Mouse (Mus musculus): ENCODE results near the gene Zfp850. TPM values are rescaled to one million over a fixed set of nuclear protein-coding genes. Genes with fewer than 3 reads are reported as not detected.

Gene Zfp850
- polyA plus RNA-seq (2015; fragmentation: Nextera tagmentation; extraction: Ambion mirVana), result 1.4 and 1.6 TPM in 2 replicates

- ATAC-seq (ENCODE audit: insufficient read depth), result peak; percentile 82
- under 1% methylated on average over 47 of the region's 47 CpGs for WGBS (ENCODE audit: insufficient replicate concordance)
- peak within 1 kb of the TSS; percentile 71 for H3K4me3 ChIP-seq (replicated peaks)
- no peaks in the 10 kb centered on the region for H3K27me3 ChIP-seq
- H3K36me3 ChIP-seq (replicated peaks), result 0 out of 2 replicates have a peak, but pooled peaks cover 4% of the 10 kb centered on the region
- no peaks in the 10 kb centered on the region for H3K9me3 ChIP-seq (replicated peaks)
- H3K4me1 ChIP-seq (replicated peaks), result peaks cover 16% of the 10 kb centered on the region
- peak within 1 kb of the TSS; percentile 59 for H3K9ac ChIP-seq
- H3K27ac ChIP-seq (replicated peaks), result 0 out of 2 replicates have a peak within 1 kb of the TSS, but pooled peaks have one; percentile 15
- H3K4me2 ChIP-seq, result peak within 1 kb of the TSS; percentile 79
These were observed at the start of gene Zfp850 for GRCm38 (mm10) chr7:28013549-28014444. Zfp850 (minus strand) TSS chr7:28014115.

DNA sequence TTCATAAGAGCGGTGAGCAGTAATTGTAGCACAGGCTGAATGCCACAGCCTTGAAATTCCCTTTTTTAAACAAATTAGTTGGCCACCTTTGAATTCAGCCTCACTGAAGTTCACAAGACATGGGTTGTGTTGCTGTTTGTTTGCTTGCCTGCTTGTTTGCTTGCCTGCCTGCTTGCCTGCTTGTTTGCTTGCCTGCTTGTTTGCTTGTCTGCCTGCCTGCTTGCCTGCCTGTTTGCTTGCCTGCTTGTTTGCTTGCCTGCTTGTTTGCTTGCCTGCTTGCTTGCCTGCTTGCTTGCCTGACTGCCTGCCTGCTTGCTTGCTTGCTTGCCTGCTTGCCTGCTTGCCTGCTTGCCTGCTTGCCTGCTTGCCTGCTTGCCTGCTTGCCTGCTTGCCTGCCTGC is 46.1 kb upstream of the Zfp850 start:
- Histone ChIP-seq H3K4me3 (replicated peaks) (no peak overlapping the region), H3K9me3 (replicated peaks) (no peaks in the 10 kb centered on the region), H3K4me1 (replicated peaks) (no peaks in the 10 kb centered on the region), H3K27ac (replicated peaks) (no peak overlapping the region), H3K36me3 (replicated peaks) (no peaks in the 10 kb centered on the region), H3K27me3 (0 out of 2 replicates have a peak, but pooled peaks cover 3% of the 10 kb centered on the region), H3K9ac (no peak overlapping the region), H3K4me2 (no peak overlapping the region)
- no peak for ATAC-seq (ENCODE audit: insufficient read depth)
- WGBS (ENCODE audit: insufficient replicate concordance), result 87% methylated on average over 1 of the region's 1 CpGs

- H3K9me3 ChIP-seq (replicated peaks), result no peaks in the 10 kb centered on the region
- no peak for ATAC-seq (ENCODE audit: insufficient read depth)
- WGBS (ENCODE audit: insufficient replicate concordance), result 64% methylated on average over 6 of the region's 6 CpGs
- H3K27me3 ChIP-seq, result 0 out of 2 replicates have a peak, but pooled peaks cover 3% of the 10 kb centered on the region
- H3K27ac ChIP-seq (replicated peaks), result no peak overlapping the region
- no peak overlapping the region for H3K4me2 ChIP-seq
- no peak overlapping the region for H3K4me3 ChIP-seq (replicated peaks)
- H3K36me3 ChIP-seq (replicated peaks), result peaks cover 9% of the 10 kb centered on the region
- H3K4me1 ChIP-seq (replicated peaks), result peaks cover 20% of the 10 kb centered on the region
- H3K9ac ChIP-seq, result no peak overlapping the region
These were observed 39.4 kb upstream of the Zfp850 start for GRCm38 (mm10) chr7:28053046-28053930.

- Histone ChIP-seq H3K9ac (peak overlapping the region; percentile 4; the same call in 1 of the 2 replicates), H3K36me3 (replicated peaks) (peaks cover 36% of the 10 kb centered on the region), H3K4me1 (replicated peaks) (peaks cover 20% of the 10 kb centered on the region), H3K4me3 (replicated peaks) (peak overlapping the region; percentile 92), H3K27ac (replicated peaks) (no peak overlapping the region), H3K4me2 (peak overlapping the region; percentile 49), H3K27me3 (0 out of 2 replicates have a peak, but pooled peaks cover 3% of the 10 kb centered on the region), H3K9me3 (replicated peaks) (no peaks in the 10 kb centered on the region)
- WGBS (ENCODE audit: insufficient replicate concordance), result 55% methylated on average over 17 of the region's 17 CpGs
- ATAC-seq (ENCODE audit: insufficient read depth), result no peak
These were observed 36.7 kb upstream of the Zfp850 start for GRCm38 (mm10) chr7:28050584-28050983.

GRCm38 (mm10) chr7:28049476-28050409 is 35.8 kb upstream of the Zfp850 start, which contains the start of gene Psmc4:
Psmc4 (minus strand) TSS chr7:28050101.
- H3K9ac ChIP-seq, result peak within 1 kb of the TSS; percentile 86
- 0 out of 2 replicates have a peak, but pooled peaks cover 3% of the 10 kb centered on the region for H3K27me3 ChIP-seq
- H3K4me2 ChIP-seq, result peak within 1 kb of the TSS; percentile 79
- H3K27ac ChIP-seq (replicated peaks), result peak within 1 kb of the TSS; percentile 55
- H3K9me3 ChIP-seq (replicated peaks), result no peaks in the 10 kb centered on the region
- H3K4me3 ChIP-seq (replicated peaks), result peak within 1 kb of the TSS; percentile 92
- ATAC-seq (ENCODE audit: insufficient read depth), result peak; percentile 96
- H3K36me3 ChIP-seq (replicated peaks), result peaks cover 44% of the 10 kb centered on the region
- whole genome bisulfite sequencing (ENCODE audit: insufficient replicate concordance), result under 1% methylated on average over 52 of the region's 52 CpGs
- H3K4me1 ChIP-seq (replicated peaks), result peaks cover 20% of the 10 kb centered on the region

GRCm38 (mm10) chr7:28044524-28044923 is 30.6 kb upstream of the Zfp850 start:
- Histone ChIP-seq H3K9me3 (replicated peaks) (no peaks in the 10 kb centered on the region), H3K4me3 (replicated peaks) (no peak overlapping the region), H3K27ac (replicated peaks) (no peak overlapping the region), H3K4me1 (replicated peaks) (peaks cover 13% of the 10 kb centered on the region), H3K27me3 (no peaks in the 10 kb centered on the region), H3K36me3 (replicated peaks) (peaks cover 88% of the 10 kb centered on the region), H3K9ac (no peak overlapping the region), H3K4me2 (no peak overlapping the region)
- 77% methylated on average over 4 of the region's 4 CpGs for WGBS (ENCODE audit: insufficient replicate concordance)
- ATAC-seq (ENCODE audit: insufficient read depth), result no peak

DNA sequence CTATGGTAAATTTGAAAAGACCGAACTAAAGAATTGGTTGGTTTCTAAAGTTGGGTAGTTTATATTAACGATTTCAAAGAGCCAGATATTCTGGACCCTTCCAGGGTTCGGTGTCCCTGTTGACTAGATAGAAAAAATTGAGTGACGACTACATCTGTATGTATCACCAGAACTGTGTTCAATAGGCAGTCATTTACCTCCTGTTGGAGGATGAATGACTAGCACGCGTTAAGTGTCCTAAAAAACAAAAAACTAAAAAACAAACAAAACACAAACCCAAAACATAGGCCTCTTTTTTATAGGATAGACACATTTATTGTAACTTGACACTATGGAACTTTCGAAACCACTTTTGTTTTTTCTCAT is 513 bp upstream of the Zfp850 start:
- H3K9me3 ChIP-seq (replicated peaks), result no peaks in the 10 kb centered on the region
- H3K4me1 ChIP-seq (replicated peaks), result peaks cover 16% of the 10 kb centered on the region
- H3K27ac ChIP-seq (replicated peaks), result no peak overlapping the region
- ATAC-seq (ENCODE audit: insufficient read depth), result no peak
- H3K36me3 ChIP-seq (replicated peaks), result 0 out of 2 replicates have a peak, but pooled peaks cover 4% of the 10 kb centered on the region
- H3K4me2 ChIP-seq, result peak overlapping the region; percentile 79
- H3K27me3 ChIP-seq, result no peaks in the 10 kb centered on the region
- H3K9ac ChIP-seq, result peak overlapping the region; percentile 59
- WGBS (ENCODE audit: insufficient replicate concordance), result 20% methylated on average over 7 of the region's 7 CpGs
- peak overlapping the region; percentile 71 for H3K4me3 ChIP-seq (replicated peaks)

DNA sequence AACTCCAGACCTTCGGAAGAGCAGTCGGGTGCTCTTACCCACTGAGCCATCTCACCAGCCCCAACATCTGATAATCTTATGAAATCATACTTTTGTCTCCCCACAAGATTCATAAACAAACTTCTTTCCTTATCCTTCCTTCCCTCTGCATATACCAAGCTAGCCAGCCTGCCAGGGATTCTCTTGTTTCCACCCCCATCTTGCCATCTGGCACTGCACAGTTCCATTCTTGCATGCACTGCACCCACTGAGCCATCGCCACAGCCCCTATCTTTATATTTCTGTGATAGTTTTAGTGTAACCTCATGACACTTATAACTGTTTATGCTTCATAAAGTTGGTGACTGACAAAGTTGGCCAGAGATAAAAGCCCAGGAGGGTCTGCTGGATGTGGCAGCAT is 3.6 kb downstream of the Zfp850 start:
- 88% methylated on average over 3 of the region's 3 CpGs for WGBS (ENCODE audit: insufficient replicate concordance)
- no peaks in the 10 kb centered on the region for H3K9me3 ChIP-seq (replicated peaks)
- no peak overlapping the region for H3K9ac ChIP-seq
- H3K4me2 ChIP-seq, result no peak overlapping the region
- H3K36me3 ChIP-seq (replicated peaks), result peaks cover 16% of the 10 kb centered on the region; the same call in 1 of the 2 replicates
- no peaks in the 10 kb centered on the region for H3K27me3 ChIP-seq
- peaks cover 16% of the 10 kb centered on the region for H3K4me1 ChIP-seq (replicated peaks)
- H3K27ac ChIP-seq (replicated peaks), result no peak overlapping the region
- ATAC-seq (ENCODE audit: insufficient read depth), result no peak
- no peak overlapping the region for H3K4me3 ChIP-seq (replicated peaks)

DNA sequence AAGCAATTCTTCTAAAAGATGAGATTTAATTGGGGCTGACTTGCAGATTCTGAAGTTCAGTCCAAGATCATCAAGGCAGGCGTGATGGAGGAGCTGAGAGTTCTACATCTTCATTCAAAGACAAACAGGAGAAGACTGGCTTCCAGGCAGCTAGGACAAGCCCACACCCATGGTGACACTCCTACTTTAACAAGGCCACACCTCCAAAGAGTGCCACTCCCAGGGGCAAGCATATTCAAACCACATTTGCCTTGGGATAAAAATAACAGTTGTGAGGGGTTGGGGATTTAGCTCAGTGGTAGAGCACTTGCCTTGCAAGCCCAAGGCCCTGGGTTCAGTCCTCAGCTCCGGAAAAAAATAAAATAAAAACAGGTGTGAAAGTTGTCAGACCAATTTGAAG is 31.7 kb downstream of the Zfp850 start:
- Histone ChIP-seq H3K36me3 (replicated peaks) (no peaks in the 10 kb centered on the region), H3K9ac (no peak overlapping the region), H3K4me3 (replicated peaks) (no peak overlapping the region), H3K27me3 (no peaks in the 10 kb centered on the region), H3K27ac (replicated peaks) (no peak overlapping the region), H3K4me2 (no peak overlapping the region), H3K4me1 (replicated peaks) (peaks cover 17% of the 10 kb centered on the region), H3K9me3 (replicated peaks) (peaks cover 6% of the 10 kb centered on the region; the same call in 1 of the 2 replicates)
- 54% methylated on average over 2 of the region's 2 CpGs for WGBS (ENCODE audit: insufficient replicate concordance)
- no peak for ATAC-seq (ENCODE audit: insufficient read depth)

Measured in liver, embryonic 15.5 days (tissue).